Comparison of ENCODE assay signal across 12 mouse cellular contexts in the genomic region with DNA sequence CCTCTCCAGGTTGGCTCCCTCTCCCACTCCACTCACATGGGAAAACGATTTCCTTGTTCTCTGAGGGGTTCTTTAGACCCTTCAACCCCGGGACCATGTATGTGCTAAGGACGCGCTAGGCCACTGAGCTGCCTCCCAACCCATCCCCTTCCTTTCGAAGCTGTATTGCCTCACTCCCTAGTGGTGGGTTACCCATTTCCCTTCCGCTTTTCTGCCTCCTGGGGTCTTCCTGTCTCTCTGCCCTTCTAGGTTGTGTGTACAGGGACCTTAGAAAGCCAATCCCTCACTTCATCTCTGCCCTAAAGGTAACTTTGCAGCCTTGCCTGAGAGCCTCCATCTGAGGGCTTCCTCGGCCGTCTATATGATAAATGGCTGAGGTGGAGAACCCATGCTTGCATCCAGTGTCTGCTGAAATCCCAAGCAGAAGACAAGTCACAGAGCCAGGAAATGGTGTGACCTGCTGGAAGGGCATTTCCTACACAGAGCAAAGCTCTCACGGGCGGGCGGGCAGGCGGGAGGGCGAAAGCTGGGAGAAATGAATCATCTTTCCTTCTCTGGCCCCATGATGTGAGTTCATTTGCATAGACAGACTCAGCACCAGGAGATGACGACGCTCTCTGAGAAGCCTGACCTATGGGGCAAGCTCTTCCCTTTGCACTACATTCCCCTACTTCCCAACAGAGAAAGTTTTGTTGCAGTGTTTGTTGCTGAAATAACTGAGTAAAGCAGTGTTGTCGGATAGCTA. TPM values are rescaled to one million over a fixed set of nuclear protein-coding genes. Genes with fewer than 3 reads are reported as not detected.
DNase-seq lines count a peak whose midpoint lies in the region; ATAC-seq lines count a peak whose summit lies in the region.
"Had no signal": no experiment of that assay in that cellular context is flagged by ENCODE, and none has a peak within 500 bp of the region (broad histone marks: within the 10 kb centered on the region; RNA-seq: fewer than 3 reads in every experiment).

No protein-coding gene starts in this region.

- no peak overlapping the region; the same call in 1 of the 2 replicates for H3K9ac ChIP-seq in heart, embryonic 12.5 days
- no peak overlapping the region for H3K9ac ChIP-seq in liver, embryonic 11.5 days (ENCODE audit: low read depth, low read length)
- H3K9ac ChIP-seq: embryonic facial prominence, embryonic 12.5 days had no signal

- peak; percentile 78 for ATAC-seq in heart, embryonic 12.5 days (ENCODE audit: insufficient number of reproducible peaks, low FRiP score)
- ATAC-seq in activated CD4-positive, CD25-positive, alpha-beta regulatory T cell, adult 4 months = peak; percentile 54
- 0 out of 2 replicates have a peak, but pooled peaks have one; percentile 42 for ATAC-seq in liver, embryonic 11.5 days (replicated peaks; ENCODE audit: low FRiP score)

- H3K36me3 ChIP-seq in heart, embryonic 12.5 days = no peaks in the 10 kb centered on the region
- H3K36me3 ChIP-seq in liver, embryonic 11.5 days (ENCODE audit: control insufficient read depth, insufficient read depth, low read length) = no peaks in the 10 kb centered on the region
- H3K36me3 ChIP-seq: embryonic facial prominence, embryonic 12.5 days had no signal

- intact Hi-C loops in heart, postnatal 14 days (cut with DNase I) = no loop called here
- intact Hi-C loops in gastrocnemius, postnatal 36 days (cut with DNase I) = no loop called here

- H3K9me3 ChIP-seq in heart, embryonic 12.5 days (replicated peaks) = no peaks in the 10 kb centered on the region
- no peaks in the 10 kb centered on the region for H3K9me3 ChIP-seq in liver, embryonic 11.5 days (ENCODE audit: control insufficient read depth, low read length)
- H3K9me3 ChIP-seq: embryonic facial prominence, embryonic 12.5 days had no signal

- H3K27ac ChIP-seq in heart, embryonic 12.5 days (ENCODE audit: poor library complexity, severe bottlenecking) = peak overlapping the region; percentile 57
- no peak overlapping the region for H3K27ac ChIP-seq in liver, embryonic 11.5 days (ENCODE audit: low read depth, low read length)
- H3K27ac ChIP-seq: embryonic facial prominence, embryonic 12.5 days had no signal

- no peak for DNase-seq in heart, postnatal 14 days
- DNase-seq in CD4-positive helper T cell, adult 2 months (ENCODE audit: low read depth, low spot score) = peak; percentile 48
- no peak for DNase-seq in liver, embryonic 11.5 days (ENCODE audit: low spot score)
- DNase-seq in layer of hippocampus, adult 9-11 months = no peak
- no peak for DNase-seq in gastrocnemius, postnatal 36 days
- no peak for DNase-seq in ovary, adult 18-20 months (ENCODE audit: low spot score)
- DNase-seq: cerebellum, adult 11 months; kidney, adult 18-20 months had no signal

- peaks cover 33% of the 10 kb centered on the region for H3K4me1 ChIP-seq in heart, embryonic 12.5 days (replicated peaks)
- H3K4me1 ChIP-seq in liver, embryonic 11.5 days (replicated peaks; ENCODE audit: control insufficient read depth, insufficient read depth, low read length) = peaks cover 17% of the 10 kb centered on the region
- H3K4me1 ChIP-seq: megakaryocyte, embryonic 14.5 days had no signal

- no peaks in the 10 kb centered on the region for H3K27me3 ChIP-seq in heart, embryonic 12.5 days (replicated peaks)
- no peaks in the 10 kb centered on the region for H3K27me3 ChIP-seq in liver, embryonic 11.5 days (replicated peaks; ENCODE audit: control insufficient read depth, insufficient read depth, low read length)
- H3K27me3 ChIP-seq: embryonic facial prominence, embryonic 12.5 days had no signal

- 40% methylated on average over 16 of the region's 16 CpGs for WGBS in heart, embryonic 12.5 days
- 34% methylated on average over 16 of the region's 16 CpGs for WGBS in liver, embryonic 11.5 days

- H3K4me2 ChIP-seq in heart, embryonic 12.5 days = no peak overlapping the region
- no peak overlapping the region for H3K4me2 ChIP-seq in liver, embryonic 11.5 days
- H3K4me2 ChIP-seq: embryonic facial prominence, embryonic 12.5 days had no signal

- no peak overlapping the region for H3K4me3 ChIP-seq in heart, embryonic 12.5 days
- H3K4me3 ChIP-seq in liver, embryonic 11.5 days (ENCODE audit: low read depth, low read length) = no peak overlapping the region
- H3K4me3 ChIP-seq: embryonic facial prominence, embryonic 12.5 days; megakaryocyte, embryonic 14.5 days had no signal

RNA-seq across cellular contexts. Expression of a gene that starts 14.0 kb away (rescaled TPM):
- polyA plus RNA-seq in heart, embryonic 12.5 days (2016; fragmentation: Nextera tagmentation; extraction: Ambion mirVana) = 7.0 TPM in 2 replicates
- total RNA-seq in heart, postnatal 14 days (2021) = 10 to 100 TPM; 12.3 to 15.6 TPM
- 1 to 10 TPM; 2.9 to 3.7 TPM for polyA plus RNA-seq in activated CD4-positive, CD25-positive, alpha-beta regulatory T cell, adult 4 months (2017; shearing (Covaris generic))
- polyA plus RNA-seq in liver, embryonic 11.5 days (2014; fragmentation: Nextera tagmentation; extraction: Ambion mirVana) = 6.7 and 8.5 TPM in 2 replicates
- 10 to 100 TPM; 21.3 to 25.2 TPM for total RNA-seq in gastrocnemius, postnatal 36 days (2021)
